Mouse (Mus musculus): ENCODE data around the gene Aym1.
"Not testable (repeated sequence)": the region's sequence is repeated elsewhere in the genome, so short reads cannot be mapped to it uniquely, and the experiment has no call there.

The Aym1 gene

GRCm38 (mm10) chr5:113357186-113357585 lies at the start of gene Aym1:
TSS of gene Aym1 (plus strand) at chr5:113357294.
- DNase-seq (ENCODE audit: low spot score in 2 of 2): no peak

GRCm38 (mm10) chr5:113309491-113310376 lies 47.4 kb upstream of the Aym1 start:
- no peak for DNase-seq (ENCODE audit: low spot score in 2 of 2)

- peak; percentile 73 to 80 for DNase-seq (ENCODE audit: low spot score in 2 of 2)
Observed at GRCm38 (mm10) chr5:113310377-113311003, 46.6 kb upstream of the Aym1 start, which contains the start of gene Sgsm1. TSS of gene Sgsm1 (minus strand) at chr5:113310786.

- peak; percentile 78 to 87 for DNase-seq (ENCODE audit: low spot score in 2 of 2)
Observed at GRCm38 (mm10) chr5:113313998-113314397, 43.1 kb upstream of the Aym1 start.

GRCm38 (mm10) chr5:113323784-113324638 lies 33.1 kb upstream of the Aym1 start:
- DNase-seq (ENCODE audit: low spot score in 2 of 2): no peak

- no peak for DNase-seq (ENCODE audit: low spot score in 2 of 2)
Observed at GRCm38 (mm10) chr5:113329463-113329862, 27.6 kb upstream of the Aym1 start.

GRCm38 (mm10) chr5:113330202-113330601 lies 26.9 kb upstream of the Aym1 start:
- DNase-seq (ENCODE audit: low spot score in 2 of 2): no peak

- DNase-seq (ENCODE audit: low spot score in 2 of 2): no peak
Observed at GRCm38 (mm10) chr5:113332239-113332638, 24.9 kb upstream of the Aym1 start.

GRCm38 (mm10) chr5:113332899-113333298 lies 24.2 kb upstream of the Aym1 start:
- no peak for DNase-seq (ENCODE audit: low spot score in 2 of 2)

- no peak for DNase-seq (ENCODE audit: low spot score in 2 of 2)
Observed at GRCm38 (mm10) chr5:113334621-113335530, 22.2 kb upstream of the Aym1 start.

GRCm38 (mm10) chr5:113335732-113336131 lies 21.4 kb upstream of the Aym1 start:
- no peak for DNase-seq (ENCODE audit: low spot score in 2 of 2)

- no peak for DNase-seq (ENCODE audit: low spot score in 2 of 2)
Observed at GRCm38 (mm10) chr5:113336281-113336680, 20.8 kb upstream of the Aym1 start.

- peak; percentile 26 to 43 for DNase-seq (ENCODE audit: low spot score in 2 of 2)
Observed at GRCm38 (mm10) chr5:113344635-113345386, 12.3 kb upstream of the Aym1 start.

- no peak for DNase-seq (ENCODE audit: low spot score in 2 of 2)
Observed at GRCm38 (mm10) chr5:113345781-113346180, 11.3 kb upstream of the Aym1 start.

- not testable (repeated sequence) for DNase-seq (ENCODE audit: low spot score in 2 of 2)
Observed at GRCm38 (mm10) chr5:113346651-113347050, 10.4 kb upstream of the Aym1 start.

- DNase-seq (ENCODE audit: low spot score in 2 of 2): no peak
Observed at GRCm38 (mm10) chr5:113347593-113347992, 9.5 kb upstream of the Aym1 start.

- no peak for DNase-seq (ENCODE audit: low spot score in 2 of 2)
Observed at GRCm38 (mm10) chr5:113348597-113348996, 8.5 kb upstream of the Aym1 start.

GRCm38 (mm10) chr5:113349226-113349625 lies 7.9 kb upstream of the Aym1 start:
- DNase-seq (ENCODE audit: low spot score in 2 of 2): no peak

- DNase-seq (ENCODE audit: low spot score in 2 of 2): no peak
Observed at GRCm38 (mm10) chr5:113349810-113350209, 7.3 kb upstream of the Aym1 start.

- DNase-seq (ENCODE audit: low spot score in 2 of 2): no peak
Observed at GRCm38 (mm10) chr5:113351768-113352167, 5.3 kb upstream of the Aym1 start.
